Mouse (Mus musculus) left cerebral cortex, postnatal 25 days (tissue): ENCODE data around the gene Pdp2. TPM values are rescaled to one million over a fixed set of nuclear protein-coding genes. Genes with fewer than 3 reads are reported as not detected.

Experiments used
- total RNA-seq, 2 experiments: library from RNA; stranded (reverse); gene quantifications; 2 replicates each; pipeline ENCODE4 v1.2.3; 2021

Pdp2 gene
- total RNA-seq, 2 experiments from 2014 or later = 7.6 to 8.4 TPM

Other genes with a start within 250 kb of the Pdp2 start
- 10 to 100 TPM; 74.8 to 81.5 TPM for gene Cmtm4, start 195.6 kb upstream of the Pdp2 start, total RNA-seq
- gene Dync1li2, start 148.4 kb upstream of the Pdp2 start, total RNA-seq = 100 to 1,000 TPM; 267 to 283 TPM
- 1 to 10 TPM; 1.9 to 2.3 TPM for gene Terb1, start 81.5 kb upstream of the Pdp2 start, total RNA-seq
- gene Nae1, start 56.8 kb upstream of the Pdp2 start, total RNA-seq = 10 to 100 TPM; 44.5 to 50.5 TPM
- gene Car7, start 56.8 kb upstream of the Pdp2 start, total RNA-seq = 10 to 100 TPM; 28.9 to 30.7 TPM
- gene Cdh16, start 32.9 kb downstream of the Pdp2 start, total RNA-seq = not detected
- gene Rrad, start 39.9 kb downstream of the Pdp2 start, total RNA-seq = 1 to 10 TPM; 3.4 to 3.9 TPM
- 10 to 100 TPM; 33.1 to 33.5 TPM for gene Ciao2b, start 50.5 kb downstream of the Pdp2 start, total RNA-seq
- gene Ces2a, start 142.6 kb downstream of the Pdp2 start, total RNA-seq = not detected
- gene Ces2b, start 240.1 kb downstream of the Pdp2 start, total RNA-seq = under 1 TPM; 0.16 to 0.46 TPM